Mouse (Mus musculus): ENCODE measurements at regions not wholly inside any gene's neighbourhood (a gene's known extent, or its start where the extent isn't known, plus 50 kb on each side); places are given as distances from the start of the nearest gene placed in this dataset.

- no peaks in the 10 kb centered on the region for H3K36me3 ChIP-seq (replicated peaks; ENCODE audit: insufficient read depth, low read length)
- H3K27me3 ChIP-seq (ENCODE audit: insufficient read depth, low read length) = no peaks in the 10 kb centered on the region
- DNase-seq (no peak), ATAC-seq (no peak)
- no peak overlapping the region for H3K9ac ChIP-seq (replicated peaks)
- H3K4me2 ChIP-seq (ENCODE audit: low read depth, low read length) = no peak overlapping the region
- H3K9me3 ChIP-seq (ENCODE audit: low read length) = no peaks in the 10 kb centered on the region
- 44% methylated on average over 7 of the region's 7 CpGs for WGBS (ENCODE audit: insufficient replicate concordance)
- no peaks in the 10 kb centered on the region for H3K4me1 ChIP-seq (ENCODE audit: insufficient read depth)
- TF ChIP-seq CTCF (IDR thresholded peaks at IDR 0.05; ENCODE audit: low read depth) (no peak), EP300 (IDR thresholded peaks at IDR 0.05; ENCODE audit: low read depth) (no peak)
- H3K4me3 ChIP-seq (ENCODE audit: low read depth, low read length) = no peak overlapping the region
- H3K27ac ChIP-seq (ENCODE audit: low read depth) = no peak overlapping the region
Observed at GRCm38 (mm10) chr2:51753565-51754031, 126.3 kb downstream of the Tas2r134 start.

- WGBS (ENCODE audit: insufficient replicate concordance) = 83% methylated on average over 1 of the region's 1 CpGs
- Histone ChIP-seq H3K4me2 (ENCODE audit: low read depth, low read length) (no peak overlapping the region), H3K36me3 (replicated peaks; ENCODE audit: insufficient read depth, low read length) (no peaks in the 10 kb centered on the region), H3K9ac (replicated peaks) (no peak overlapping the region), H3K27me3 (ENCODE audit: insufficient read depth, low read length) (no peaks in the 10 kb centered on the region), H3K4me3 (ENCODE audit: low read depth, low read length) (no peak overlapping the region), H3K4me1 (ENCODE audit: insufficient read depth) (no peaks in the 10 kb centered on the region), H3K9me3 (ENCODE audit: low read length) (no peaks in the 10 kb centered on the region), H3K27ac (ENCODE audit: low read depth) (no peak overlapping the region)
- no peak for ATAC-seq
- TF ChIP-seq CTCF (IDR thresholded peaks at IDR 0.05; ENCODE audit: low read depth) = no peak
- no peak for TF ChIP-seq EP300 (IDR thresholded peaks at IDR 0.05; ENCODE audit: low read depth)
- DNase-seq = no peak
Observed at GRCm38 (mm10) chr2:51757361-51757760, 130.1 kb downstream of the Tas2r134 start.

GRCm38 (mm10) chr2:51758093-51758492 is 130.8 kb downstream of the Tas2r134 start:
- ATAC-seq = no peak
- Histone ChIP-seq H3K4me1 (ENCODE audit: insufficient read depth) (no peaks in the 10 kb centered on the region), H3K27me3 (ENCODE audit: insufficient read depth, low read length) (no peaks in the 10 kb centered on the region), H3K36me3 (replicated peaks; ENCODE audit: insufficient read depth, low read length) (no peaks in the 10 kb centered on the region), H3K9ac (replicated peaks) (no peak overlapping the region), H3K4me2 (ENCODE audit: low read depth, low read length) (no peak overlapping the region), H3K27ac (ENCODE audit: low read depth) (no peak overlapping the region), H3K9me3 (ENCODE audit: low read length) (no peaks in the 10 kb centered on the region), H3K4me3 (ENCODE audit: low read depth, low read length) (no peak overlapping the region)
- no peak for DNase-seq
- WGBS (ENCODE audit: insufficient replicate concordance) = 84% methylated on average over 8 of the region's 8 CpGs
- no peak for TF ChIP-seq EP300 (IDR thresholded peaks at IDR 0.05; ENCODE audit: low read depth)
- TF ChIP-seq CTCF (IDR thresholded peaks at IDR 0.05; ENCODE audit: low read depth) = no peak

- H3K27ac ChIP-seq (ENCODE audit: low read depth) = no peak overlapping the region
- H3K9me3 ChIP-seq (ENCODE audit: low read length) = no peaks in the 10 kb centered on the region
- no peak overlapping the region for H3K9ac ChIP-seq (replicated peaks)
- TF ChIP-seq EP300 (IDR thresholded peaks at IDR 0.05; ENCODE audit: low read depth) (no peak), CTCF (IDR thresholded peaks at IDR 0.05; ENCODE audit: low read depth) (no peak)
- 81% methylated on average over 4 of the region's 4 CpGs for WGBS (ENCODE audit: insufficient replicate concordance)
- H3K36me3 ChIP-seq (replicated peaks; ENCODE audit: insufficient read depth, low read length) = no peaks in the 10 kb centered on the region
- H3K4me1 ChIP-seq (ENCODE audit: insufficient read depth) = no peaks in the 10 kb centered on the region
- no peak overlapping the region for H3K4me2 ChIP-seq (ENCODE audit: low read depth, low read length)
- ATAC-seq (no peak), DNase-seq (no peak)
- H3K4me3 ChIP-seq (ENCODE audit: low read depth, low read length) = no peak overlapping the region
- no peaks in the 10 kb centered on the region for H3K27me3 ChIP-seq (ENCODE audit: insufficient read depth, low read length)
Observed at GRCm38 (mm10) chr2:51762866-51763265, 135.6 kb downstream of the Tas2r134 start.

- TF ChIP-seq CTCF (IDR thresholded peaks at IDR 0.05; ENCODE audit: low read depth) (no peak), EP300 (IDR thresholded peaks at IDR 0.05; ENCODE audit: low read depth) (no peak)
- H3K4me2 ChIP-seq (ENCODE audit: low read depth, low read length) = no peak overlapping the region
- ATAC-seq (no peak), DNase-seq (no peak)
- H3K36me3 ChIP-seq (replicated peaks; ENCODE audit: insufficient read depth, low read length) = no peaks in the 10 kb centered on the region
- no peak overlapping the region for H3K9ac ChIP-seq (replicated peaks)
- H3K4me1 ChIP-seq (ENCODE audit: insufficient read depth) = no peaks in the 10 kb centered on the region
- no peak overlapping the region for H3K4me3 ChIP-seq (ENCODE audit: low read depth, low read length)
- 69% methylated on average over 4 of the region's 4 CpGs for WGBS (ENCODE audit: insufficient replicate concordance)
- no peaks in the 10 kb centered on the region for H3K27me3 ChIP-seq (ENCODE audit: insufficient read depth, low read length)
- no peaks in the 10 kb centered on the region for H3K9me3 ChIP-seq (ENCODE audit: low read length)
- no peak overlapping the region for H3K27ac ChIP-seq (ENCODE audit: low read depth)
Observed at GRCm38 (mm10) chr2:51767507-51768135, 140.3 kb downstream of the Tas2r134 start.

GRCm38 (mm10) chr2:51768298-51769271 is 141.3 kb downstream of the Tas2r134 start:
- WGBS (ENCODE audit: insufficient replicate concordance) = 75% methylated on average over 12 of the region's 12 CpGs
- Histone ChIP-seq H3K4me2 (ENCODE audit: low read depth, low read length) (no peak overlapping the region), H3K9me3 (ENCODE audit: low read length) (no peaks in the 10 kb centered on the region), H3K9ac (replicated peaks) (no peak overlapping the region), H3K27ac (ENCODE audit: low read depth) (no peak overlapping the region), H3K36me3 (replicated peaks; ENCODE audit: insufficient read depth, low read length) (no peaks in the 10 kb centered on the region), H3K27me3 (ENCODE audit: insufficient read depth, low read length) (no peaks in the 10 kb centered on the region), H3K4me1 (ENCODE audit: insufficient read depth) (no peaks in the 10 kb centered on the region), H3K4me3 (ENCODE audit: low read depth, low read length) (no peak overlapping the region)
- TF ChIP-seq EP300 (IDR thresholded peaks at IDR 0.05; ENCODE audit: low read depth) = no peak
- TF ChIP-seq CTCF (IDR thresholded peaks at IDR 0.05; ENCODE audit: low read depth) = no peak
- DNase-seq = no peak
- ATAC-seq = no peak

All from liver, postnatal 0 days (tissue).